Mouse (Mus musculus): ENCODE data around the gene Ermp1.

DNA sequence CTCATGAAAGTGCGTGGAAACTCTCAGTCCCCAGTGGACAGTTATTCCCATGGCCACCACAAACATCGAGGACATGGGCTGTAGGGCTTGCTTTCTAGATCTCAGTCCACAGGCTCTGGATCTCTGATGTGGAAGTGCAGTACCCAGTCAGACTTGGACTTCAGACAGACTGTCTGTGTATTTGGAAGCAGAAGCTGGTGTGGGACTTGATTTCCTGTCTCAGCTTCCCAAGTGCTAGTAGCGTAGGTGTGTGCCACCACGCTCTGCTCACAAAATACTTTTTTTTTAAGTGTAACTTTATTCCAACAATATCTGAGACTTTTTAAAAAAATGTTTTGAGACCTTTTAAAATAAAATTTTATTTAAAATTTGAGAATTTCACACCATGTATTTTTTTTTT, 48.1 kb upstream of the Ermp1 start:
- TF ChIP-seq POLR2A (IDR thresholded peaks at IDR 0.05; ENCODE audit: insufficient read depth, low read depth, low read length), result no peak
- no peak for TF ChIP-seq CTCF (IDR thresholded peaks at IDR 0.05; ENCODE audit: insufficient read depth, low read depth, low read length)

All from olfactory bulb, adult 2 months (tissue).